ENCODE assay signal across 9 mouse cellular contexts in genomic region chr19:8661821-8662307, GRCm38 (mm10). TPM values are rescaled to one million over a fixed set of nuclear protein-coding genes. Genes with fewer than 3 reads are reported as not detected.
DNase-seq lines count a peak whose midpoint lies in the region; ATAC-seq and TF ChIP-seq lines count a peak whose summit lies in the region.
"Had no signal": no experiment of that assay in that cellular context is flagged by ENCODE, and none has a peak within 500 bp of the region (broad histone marks: within the 10 kb centered on the region; RNA-seq: fewer than 3 reads in every experiment).

No protein-coding gene starts in this region.

- H3K4me3 ChIP-seq in kidney, adult 2 months (ENCODE audit: insufficient read depth, low read depth, low read length), result peak overlapping the region; percentile 40
- peak overlapping the region; percentile 55 for H3K4me3 ChIP-seq in heart, embryonic 15.5 days

- WGBS in kidney, adult 2 months, result 3% methylated on average over 35 of the region's 35 CpGs
- under 1% methylated on average over 35 of the region's 35 CpGs for WGBS in heart, embryonic 15.5 days

- no peaks in the 10 kb centered on the region for H3K27me3 ChIP-seq in kidney, adult 2 months (replicated peaks; ENCODE audit: control insufficient read depth, insufficient read depth, low read length)
- H3K27me3 ChIP-seq in heart, embryonic 15.5 days, result peaks cover 6% of the 10 kb centered on the region

- no peak for TF ChIP-seq POLR2A in kidney, adult 2 months (IDR thresholded peaks at IDR 0.05; ENCODE audit: low read depth, low read length)

- H3K9me3 ChIP-seq in heart, embryonic 15.5 days (replicated peaks), result no peaks in the 10 kb centered on the region

- ATAC-seq in heart, embryonic 15.5 days (replicated peaks; ENCODE audit: insufficient number of reproducible peaks, insufficient read depth, low FRiP score, low read depth), result no peak
- ATAC-seq in erythroid progenitor cell, adult 5-6 weeks (replicated peaks; ENCODE audit: low FRiP score, poor library complexity, severe bottlenecking), result no peak

- no peak overlapping the region for H3K27ac ChIP-seq in kidney, adult 2 months (ENCODE audit: insufficient read depth, low read depth, low read length)
- H3K27ac ChIP-seq in heart, embryonic 15.5 days, result no peak overlapping the region
- H3K27ac ChIP-seq: macrophage had no signal

- peak overlapping the region; percentile 94 for H3K4me2 ChIP-seq in heart, embryonic 15.5 days

- TF ChIP-seq CTCF in kidney, adult 2 months (conservative IDR thresholded peaks at IDR 0.05; ENCODE audit: insufficient read depth, insufficient read length, low read depth, low read length), result no peak

- H3K4me1 ChIP-seq in kidney, adult 2 months (ENCODE audit: control insufficient read depth, insufficient read depth, low read length), result no peaks in the 10 kb centered on the region
- H3K4me1 ChIP-seq in heart, embryonic 15.5 days (replicated peaks), result peaks cover 20% of the 10 kb centered on the region

- no peak for DNase-seq in kidney, adult 2 months
- no peak for DNase-seq in kidney, adult 9 months
- DNase-seq in embryo, embryonic 10 days (ENCODE audit: low spot score), result peak; percentile 52
- DNase-seq in left cerebral cortex, adult 9 months (ENCODE audit: low spot score in 2 of 2), result peak; percentile 66 to 86
- DNase-seq in neural tube, embryonic 10.5 days (ENCODE audit: extremely low spot score, low spot score), result peak; percentile 61
- DNase-seq in urinary bladder, postnatal 4 days (ENCODE audit: low spot score in 2 of 2), result no peak

- H3K9ac ChIP-seq in heart, embryonic 15.5 days, result peak overlapping the region; percentile 53

- H3K36me3 ChIP-seq in kidney, adult 2 months (ENCODE audit: control insufficient read depth, insufficient read depth, low read length), result no peaks in the 10 kb centered on the region
- no peaks in the 10 kb centered on the region for H3K36me3 ChIP-seq in heart, embryonic 15.5 days

RNA-seq across cellular contexts. Expression of gene Chrm1, which starts 1.7 kb away (rescaled TPM):
- polyA plus RNA-seq in kidney, adult 2 months (2012; rRNA removed), result 0.53 and 0.62 TPM in 2 replicates
- polyA plus RNA-seq in heart, embryonic 15.5 days (2015; fragmentation: Nextera tagmentation; extraction: Ambion mirVana), result 0.05 and 0.24 TPM in 2 replicates
- not detected in 2 replicates for total RNA-seq in erythroid progenitor cell, adult 5-6 weeks (2015; ENCODE audit: low replicate concordance)
- total RNA-seq in erythroid progenitor cell, adult 5-6 weeks (2017; ENCODE audit: low replicate concordance), result 0.26 TPM in 1 of 2 replicates, not detected in the other
- polyA plus RNA-seq: macrophage had no signal

RNA-seq across cellular contexts. Expression of gene Slc22a6, which starts 44.0 kb away (rescaled TPM):
- 355 and 358 TPM in 2 replicates for polyA plus RNA-seq in kidney, adult 2 months (2012; rRNA removed)
- not detected in 2 replicates for polyA plus RNA-seq in heart, embryonic 15.5 days (2015; fragmentation: Nextera tagmentation; extraction: Ambion mirVana)
- not detected in 2 replicates for total RNA-seq in erythroid progenitor cell, adult 5-6 weeks (2015; ENCODE audit: low replicate concordance)
- total RNA-seq in erythroid progenitor cell, adult 5-6 weeks (2017; ENCODE audit: low replicate concordance), result not detected in 2 replicates
- polyA plus RNA-seq: macrophage had no signal

Comparison
In these comparisons a context has a peak if more than half of its experiments do, and no peak if none do; other contexts are left out.
1. DNase-seq: peak in embryo, embryonic 10 days (single experiment), left cerebral cortex, adult 9 months (2 of 2) and neural tube, embryonic 10.5 days (single experiment); none in kidney, adult 2 months (single experiment), kidney, adult 9 months (single experiment) and urinary bladder, postnatal 4 days (0 of 2).
2. RNA of gene Slc22a6, which starts 44.0 kb away (polyA plus RNA-seq): 355 to 358 TPM in kidney, adult 2 months; not detected in heart, embryonic 15.5 days; every median in the first group is over 100 times any median in the second.